Mouse (Mus musculus) midbrain, embryonic 15.5 days (tissue): Measurements from ENCODE around the gene Aifm3. TPM values are rescaled to one million over a fixed set of nuclear protein-coding genes. Genes with fewer than 3 reads are reported as not detected.
"Not testable (repeated sequence)": the region's sequence is repeated elsewhere in the genome, so short reads cannot be mapped to it uniquely, and the experiment has no call there.

Source experiments
- ATAC-seq: fragments of 200-750 bp; cut with Nextera tagmentation; replicated peaks from 2 replicates; pipeline ENCODE4 v1.8.0; 2017; ENCODE audit warnings: moderate TSS enrichment
- H3K27ac ChIP-seq: fragments of 300-500 bp; sonication (generic); 2 replicates; pipeline ENCODE4 v1.5.1; 2015; ENCODE audit warnings: mild to moderate bottlenecking, inconsistent platforms
- H3K27me3 ChIP-seq: fragments of 300-500 bp; sonication (generic); replicated peaks from 2 replicates; pipeline ENCODE4 v1.6.1; 2015; ENCODE audit warnings: inconsistent platforms
- H3K36me3 ChIP-seq: fragments of 300-500 bp; sonication (generic); replicated peaks from 2 replicates; pipeline ENCODE4 v1.6.1; 2015; ENCODE audit warnings: inconsistent platforms
- H3K4me1 ChIP-seq: fragments of 300-500 bp; sonication (generic); 2 replicates; pipeline ENCODE4 v1.6.1; 2015; ENCODE audit warnings: inconsistent platforms
- H3K4me2 ChIP-seq: fragments of 300-500 bp; sonication (generic); 2 replicates; pipeline ENCODE4 v1.6.1; 2015; ENCODE audit warnings: inconsistent platforms, mild to moderate bottlenecking, moderate library complexity
- H3K4me3 ChIP-seq: fragments of 300-500 bp; sonication (generic); 2 replicates; pipeline ENCODE4 v1.5.1; 2015; ENCODE audit warnings: mild to moderate bottlenecking, inconsistent platforms
- H3K9ac ChIP-seq: fragments of 300-500 bp; sonication (generic); 2 replicates; pipeline ENCODE4 v1.6.1; 2015; ENCODE audit warnings: mild to moderate bottlenecking, inconsistent platforms
- H3K9me3 ChIP-seq: fragments of 300-500 bp; sonication (generic); 2 replicates; pipeline ENCODE4 v1.6.1; 2016; ENCODE audit warnings: inconsistent platforms
- WGBS: fragments of 180-500 bp; shearing (Covaris S2); methylation state at CpG from one replicate; pipeline ENCODE4 v1.1.7; 2015; ENCODE audit warnings: mixed read lengths; 5-methylcytosine and 5-hydroxymethylcytosine counted together
- polyA plus RNA-seq: library from polyadenylated mRNA; unstranded; fragments of >200 nt; fragmentation: Nextera tagmentation; extraction: Ambion mirVana; gene quantifications from 2 replicates; pipeline ENCODE4 v1.2.1, GENCODE M21; 2015

The Aifm3 gene
- polyA plus RNA-seq, 1 experiment from 2014 or later, result 16.8 TPM

DNA sequence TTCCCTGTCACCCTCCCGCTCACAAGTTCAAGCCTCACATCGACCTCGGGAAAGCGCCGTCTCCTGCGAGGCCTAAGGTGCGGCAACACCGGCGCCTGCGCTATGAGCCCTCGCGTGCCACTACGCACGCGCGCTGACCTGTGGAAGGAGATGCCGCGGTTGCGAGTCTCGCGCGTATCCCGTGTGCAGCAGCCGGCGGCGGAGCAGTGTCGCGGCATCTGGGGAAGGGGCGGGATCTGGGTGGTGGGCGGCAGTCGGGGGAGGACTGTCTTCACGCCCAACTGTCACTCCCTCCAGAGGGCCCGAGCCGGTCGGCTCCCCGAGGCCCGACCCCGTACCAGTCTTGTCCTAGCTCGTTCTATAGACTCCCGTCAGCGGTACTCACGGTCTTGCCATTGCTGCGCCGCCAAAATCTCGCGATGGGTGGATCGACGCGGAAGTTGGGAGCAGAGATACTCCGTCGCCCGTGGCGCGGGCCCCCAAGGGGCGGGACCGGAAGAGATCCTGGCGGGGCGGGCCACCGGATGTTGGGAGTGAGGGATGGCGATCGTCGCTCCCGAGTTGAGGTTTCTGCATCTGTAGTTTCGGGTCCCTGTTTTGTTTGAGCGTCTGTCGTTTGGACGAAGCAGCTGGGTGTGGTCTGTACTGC is 41.4 kb downstream of the Aifm3 start, which contains the start of gene Thap7:
Gene Thap7, minus strand, starts transcription at position 497 of the 649 bp plus-strand sequence.
- under 1% methylated on average over 67 of the region's 67 CpGs for WGBS
- H3K9me3 ChIP-seq, result no peaks in the 10 kb centered on the region
- peak within 1 kb of the TSS; percentile 99 for H3K27ac ChIP-seq
- H3K9ac ChIP-seq, result peak within 1 kb of the TSS; percentile 84
- peak within 1 kb of the TSS; percentile 75 for H3K4me3 ChIP-seq
- H3K36me3 ChIP-seq, result peaks cover 11% of the 10 kb centered on the region; the same call in 1 of the 2 replicates
- no peaks in the 10 kb centered on the region for H3K27me3 ChIP-seq
- H3K4me1 ChIP-seq, result peaks cover 22% of the 10 kb centered on the region
- H3K4me2 ChIP-seq, result peak within 1 kb of the TSS; percentile 92
- peak; percentile 97 for ATAC-seq

GRCm38 (mm10) chr16:17532271-17532670 is 42.9 kb downstream of the Aifm3 start:
- no peak for ATAC-seq
- H3K4me1 ChIP-seq, result peaks cover 22% of the 10 kb centered on the region
- WGBS, result 63% methylated on average over 4 of the region's 4 CpGs
- no peak overlapping the region for H3K4me3 ChIP-seq
- no peak overlapping the region for H3K9ac ChIP-seq
- H3K27ac ChIP-seq, result no peak overlapping the region
- no peaks in the 10 kb centered on the region for H3K9me3 ChIP-seq
- peaks cover 6% of the 10 kb centered on the region; the same call in 1 of the 2 replicates for H3K36me3 ChIP-seq
- H3K27me3 ChIP-seq, result no peaks in the 10 kb centered on the region
- H3K4me2 ChIP-seq, result peak overlapping the region; percentile 92; the same call in 1 of the 2 replicates

DNA sequence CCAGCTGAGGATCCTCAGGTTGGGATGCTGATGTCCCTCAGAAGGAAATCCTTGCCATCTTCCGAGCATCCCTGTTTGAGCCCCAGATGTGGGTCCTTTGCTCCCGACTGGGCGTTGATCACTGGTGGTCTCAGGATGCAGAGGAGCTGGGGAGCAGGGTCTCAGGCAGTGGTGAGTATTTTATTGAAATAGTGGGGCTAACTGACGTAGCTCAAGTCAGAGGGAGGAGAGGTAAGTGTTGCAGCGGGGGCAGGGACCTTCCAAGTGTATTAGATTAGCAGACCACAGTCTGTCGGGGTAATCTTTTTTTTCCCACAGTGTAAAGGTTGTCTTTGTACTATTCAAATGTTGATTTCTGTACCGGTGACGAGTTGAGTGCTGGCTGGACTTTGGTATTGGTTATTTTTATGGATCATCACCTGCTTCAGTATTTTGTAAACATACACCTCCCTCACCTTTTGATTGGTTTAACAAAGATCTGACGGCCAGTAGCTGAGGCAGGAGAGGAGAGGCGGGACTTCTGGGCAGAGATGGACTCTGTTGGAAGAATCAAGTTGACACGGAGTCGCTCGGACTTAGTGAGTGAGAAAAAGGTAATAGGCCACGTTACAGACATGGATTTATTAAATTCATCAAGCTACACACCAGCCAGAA is 43.4 kb downstream of the Aifm3 start:
- Histone ChIP-seq H3K27ac (no peak overlapping the region), H3K4me1 (peaks cover 22% of the 10 kb centered on the region), H3K4me3 (no peak overlapping the region), H3K27me3 (no peaks in the 10 kb centered on the region), H3K4me2 (no peak overlapping the region), H3K9me3 (no peaks in the 10 kb centered on the region), H3K36me3 (0 out of 2 replicates have a peak, but pooled peaks cover 2% of the 10 kb centered on the region), H3K9ac (no peak overlapping the region)
- WGBS, result 71% methylated on average over 14 of the region's 14 CpGs
- ATAC-seq, result no peak

DNA sequence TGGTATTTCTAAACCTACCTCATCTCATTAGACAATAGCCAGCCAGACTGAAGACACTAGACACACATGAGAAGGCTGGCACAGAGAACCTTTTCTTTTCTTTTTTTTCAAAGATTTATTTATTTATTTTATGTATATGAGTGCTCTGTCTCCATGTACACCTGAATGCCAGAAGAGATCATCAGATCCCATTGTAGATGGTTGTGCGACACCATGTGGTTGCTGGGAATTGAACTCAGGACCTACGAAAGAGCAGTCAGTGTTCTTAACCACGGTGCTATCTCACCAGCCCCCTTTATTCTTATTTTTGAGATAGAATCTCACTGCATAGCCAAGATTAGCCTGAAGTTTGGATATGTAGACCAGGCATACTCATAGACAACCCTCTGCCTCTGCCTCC is 47.2 kb downstream of the Aifm3 start:
- no peak overlapping the region for H3K4me2 ChIP-seq
- WGBS, result 90% methylated on average over 3 of the region's 3 CpGs
- H3K36me3 ChIP-seq, result no peaks in the 10 kb centered on the region
- no peak overlapping the region for H3K4me3 ChIP-seq
- H3K4me1 ChIP-seq, result peaks cover 7% of the 10 kb centered on the region
- H3K27ac ChIP-seq, result no peak overlapping the region
- H3K27me3 ChIP-seq, result peaks cover 5% of the 10 kb centered on the region; the same call in 1 of the 2 replicates
- no peaks in the 10 kb centered on the region for H3K9me3 ChIP-seq
- no peak overlapping the region for H3K9ac ChIP-seq
- no peak for ATAC-seq

GRCm38 (mm10) chr16:17542632-17543031 is 53.2 kb downstream of the Aifm3 start:
- H3K4me3 ChIP-seq, result no peak overlapping the region
- no peak overlapping the region for H3K4me2 ChIP-seq
- no peaks in the 10 kb centered on the region for H3K36me3 ChIP-seq
- H3K27me3 ChIP-seq, result peaks cover 9% of the 10 kb centered on the region
- no peaks in the 10 kb centered on the region for H3K9me3 ChIP-seq
- H3K9ac ChIP-seq, result no peak overlapping the region
- H3K27ac ChIP-seq, result no peak overlapping the region
- no peak for ATAC-seq
- 85% methylated on average over 2 of the region's 2 CpGs for WGBS
- no peaks in the 10 kb centered on the region for H3K4me1 ChIP-seq

GRCm38 (mm10) chr16:17552837-17553236 is 63.4 kb downstream of the Aifm3 start:
- H3K36me3 ChIP-seq, result no peaks in the 10 kb centered on the region
- no peaks in the 10 kb centered on the region for H3K9me3 ChIP-seq
- no peaks in the 10 kb centered on the region for H3K27me3 ChIP-seq
- H3K27ac ChIP-seq, result no peak overlapping the region
- H3K9ac ChIP-seq, result no peak overlapping the region
- WGBS, result 87% methylated on average over 7 of the region's 7 CpGs
- H3K4me3 ChIP-seq, result no peak overlapping the region
- H3K4me2 ChIP-seq, result no peak overlapping the region
- ATAC-seq, result no peak
- H3K4me1 ChIP-seq, result peaks cover 15% of the 10 kb centered on the region

DNA sequence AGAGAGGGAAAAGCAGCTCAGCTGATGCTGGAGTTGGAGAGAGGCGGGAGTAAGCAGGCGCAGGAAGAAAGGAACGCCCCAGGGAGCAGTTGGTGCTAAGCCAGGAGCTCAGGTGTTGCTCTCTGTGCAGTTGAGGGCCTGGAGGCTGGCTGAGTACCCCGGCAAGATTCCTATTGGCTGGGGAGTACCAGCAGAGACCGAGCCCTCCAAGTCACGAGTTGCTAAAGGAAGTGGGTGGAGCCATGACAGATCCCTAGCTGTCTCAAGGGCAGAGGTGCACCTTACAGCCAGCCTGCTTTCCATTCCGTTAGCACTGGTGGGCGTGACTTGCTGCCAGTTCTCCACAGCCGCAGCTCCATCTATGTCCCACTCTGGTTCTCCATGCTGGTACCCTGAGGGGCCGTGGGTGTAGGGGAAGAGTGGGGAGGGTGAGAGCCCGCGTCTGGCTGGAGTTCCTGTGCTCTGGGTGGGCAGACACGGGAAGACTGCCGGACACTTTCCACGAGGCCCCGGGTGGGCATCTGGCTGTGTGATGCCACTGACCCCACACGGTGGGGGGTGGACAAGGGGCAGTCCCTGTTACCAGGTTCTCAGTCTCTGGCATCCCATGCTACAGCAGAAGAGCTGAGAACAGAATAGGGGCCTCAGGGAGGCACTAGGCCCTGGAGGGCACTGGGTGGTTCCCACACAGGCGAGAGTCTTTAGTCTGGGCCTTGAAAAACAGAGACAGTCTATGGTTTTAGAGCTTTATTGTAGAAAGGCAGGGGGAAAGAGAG is 64.7 kb downstream of the Aifm3 start:
- H3K27me3 ChIP-seq, result no peaks in the 10 kb centered on the region
- peak overlapping the region; percentile 40 for H3K4me2 ChIP-seq
- H3K9me3 ChIP-seq, result no peaks in the 10 kb centered on the region
- ATAC-seq, result peak; percentile 80
- H3K4me1 ChIP-seq, result peaks cover 26% of the 10 kb centered on the region
- WGBS, result 2% methylated on average over 18 of the region's 18 CpGs
- H3K4me3 ChIP-seq, result peak overlapping the region; percentile 23
- H3K36me3 ChIP-seq, result no peaks in the 10 kb centered on the region
- H3K27ac ChIP-seq, result no peak overlapping the region
- H3K9ac ChIP-seq, result peak overlapping the region; percentile 20; the same call in 1 of the 2 replicates

GRCm38 (mm10) chr16:17554702-17555101 is 65.3 kb downstream of the Aifm3 start:
- H3K4me2 ChIP-seq, H3K27ac ChIP-seq, H3K9me3 ChIP-seq, H3K36me3 ChIP-seq, H3K9ac ChIP-seq, H3K4me3 ChIP-seq, ATAC-seq, H3K27me3 ChIP-seq: not testable (repeated sequence)
- WGBS, result 7% methylated on average over 4 of the region's 4 CpGs
- H3K4me1 ChIP-seq, result peaks cover 27% of the 10 kb centered on the region

DNA sequence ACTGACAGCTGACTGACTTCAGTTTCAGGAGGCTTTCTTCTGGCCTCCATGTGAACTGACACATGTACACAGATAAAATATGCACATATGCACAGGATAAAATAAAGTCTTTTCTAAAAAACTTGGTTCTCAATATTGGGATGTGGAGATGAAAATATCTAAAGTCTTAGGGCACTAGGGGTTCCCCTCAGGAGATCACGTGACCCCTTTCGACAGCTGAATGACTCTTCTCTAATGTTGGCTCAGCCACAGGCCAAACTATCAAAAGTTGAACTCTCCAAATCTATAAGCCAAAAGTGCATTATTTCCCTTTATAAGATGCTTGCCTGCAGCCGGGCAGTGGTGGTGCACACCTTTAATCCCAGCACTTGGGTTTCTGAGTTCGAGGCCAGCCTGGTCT is 66.8 kb downstream of the Aifm3 start:
- ATAC-seq, result no peak
- 80% methylated on average over 4 of the region's 4 CpGs for WGBS
- Histone ChIP-seq H3K9me3 (no peaks in the 10 kb centered on the region), H3K4me2 (no peak overlapping the region), H3K4me3 (no peak overlapping the region), H3K36me3 (no peaks in the 10 kb centered on the region), H3K9ac (no peak overlapping the region), H3K27ac (no peak overlapping the region), H3K27me3 (peaks cover 10% of the 10 kb centered on the region; the same call in 1 of the 2 replicates), H3K4me1 (peaks cover 33% of the 10 kb centered on the region)

- Histone ChIP-seq H3K9me3 (no peaks in the 10 kb centered on the region), H3K4me1 (peaks cover 41% of the 10 kb centered on the region), H3K27ac (no peak overlapping the region), H3K36me3 (no peaks in the 10 kb centered on the region), H3K4me2 (no peak overlapping the region), H3K4me3 (no peak overlapping the region), H3K9ac (no peak overlapping the region), H3K27me3 (peaks cover 16% of the 10 kb centered on the region)
- no peak for ATAC-seq
- 64% methylated on average over 4 of the region's 4 CpGs for WGBS
Observed at GRCm38 (mm10) chr16:17556907-17557306, 67.5 kb downstream of the Aifm3 start.
